Mouse (Mus musculus): ENCODE data around the gene Pdcd6ip. TPM values are rescaled to one million over a fixed set of nuclear protein-coding genes. Genes with fewer than 3 reads are reported as not detected.
"Not testable (repeated sequence)": the region's sequence is repeated elsewhere in the genome, so short reads cannot be mapped to it uniquely, and the experiment has no call there.

The Pdcd6ip gene
- total RNA-seq, 2 experiments from 2014 or later = 168 to 194 TPM

DNA sequence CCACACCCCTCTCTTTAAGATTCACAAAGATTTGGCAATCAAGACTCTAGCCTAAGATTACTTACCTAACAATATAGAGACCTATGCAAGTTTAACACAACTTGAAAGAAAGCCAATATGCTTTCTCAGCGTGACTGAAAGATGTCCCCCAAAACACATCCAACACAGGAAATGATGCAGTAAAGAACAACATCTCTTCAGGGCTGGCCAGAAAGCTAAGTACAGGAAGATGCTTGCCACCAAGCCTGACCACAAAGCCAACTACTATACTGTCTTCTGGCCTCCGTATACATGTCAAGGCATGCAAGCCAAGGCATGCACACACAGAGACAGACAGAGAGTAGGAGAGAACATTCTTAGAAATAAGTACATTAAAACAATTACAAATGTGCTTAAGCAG lies 2.0 kb downstream of the Pdcd6ip start:
- DNase-seq (ENCODE audit: low spot score in 2 of 2) = no peak

DNA sequence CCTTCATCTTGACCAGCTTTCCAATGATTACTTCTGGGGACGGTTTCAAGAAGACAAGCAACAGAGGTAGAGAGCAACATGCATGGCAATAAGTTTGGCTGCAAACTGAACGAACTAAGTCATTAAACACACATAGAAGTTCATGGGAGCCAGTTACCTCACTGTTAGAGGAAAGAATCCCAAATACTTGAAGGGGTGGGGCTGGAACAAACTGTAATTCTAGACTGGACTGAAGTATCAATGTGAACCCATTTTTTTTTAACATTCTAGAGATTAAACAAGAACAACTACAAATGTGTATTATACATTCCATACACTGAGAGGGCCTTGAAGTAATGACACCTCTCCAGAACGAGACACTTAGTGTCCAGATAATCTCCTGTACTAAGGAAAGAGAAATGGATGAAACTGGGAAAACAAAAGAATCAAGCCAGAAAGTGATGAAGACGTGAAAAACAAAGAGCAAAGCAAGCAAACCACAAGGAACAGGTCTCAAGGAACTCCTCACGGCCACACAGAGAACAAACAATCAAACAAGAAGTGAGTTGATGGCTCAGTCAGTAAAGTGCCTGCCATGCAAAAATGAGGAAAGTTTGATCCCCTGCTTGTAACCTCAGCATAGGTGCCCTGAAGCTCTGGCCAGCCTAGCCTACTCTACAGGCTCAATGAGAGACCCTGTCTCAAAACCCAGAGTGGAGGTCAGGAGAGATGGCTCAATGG lies 6.5 kb downstream of the Pdcd6ip start:
- no peak for DNase-seq (ENCODE audit: low spot score in 2 of 2)

DNA sequence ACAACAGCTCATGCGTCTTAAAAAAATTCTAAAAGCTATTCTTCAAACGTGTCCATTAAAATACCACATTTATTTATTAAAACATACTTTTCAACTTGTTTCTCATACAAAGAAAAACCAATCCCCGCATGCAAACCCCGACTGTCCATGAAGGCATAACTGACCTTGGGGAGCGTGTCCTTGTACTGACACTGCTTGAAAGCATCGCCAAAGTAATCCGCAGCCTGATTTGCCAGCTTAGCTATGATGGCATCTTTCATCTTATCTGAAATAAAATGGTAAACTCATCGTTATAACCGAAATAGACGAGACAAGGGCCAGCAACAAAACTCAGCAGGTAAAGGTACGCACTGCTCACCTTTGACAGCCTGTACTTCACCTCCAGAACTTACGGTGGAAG lies 20.6 kb downstream of the Pdcd6ip start:
- no peak for DNase-seq (ENCODE audit: low spot score in 2 of 2)

DNA sequence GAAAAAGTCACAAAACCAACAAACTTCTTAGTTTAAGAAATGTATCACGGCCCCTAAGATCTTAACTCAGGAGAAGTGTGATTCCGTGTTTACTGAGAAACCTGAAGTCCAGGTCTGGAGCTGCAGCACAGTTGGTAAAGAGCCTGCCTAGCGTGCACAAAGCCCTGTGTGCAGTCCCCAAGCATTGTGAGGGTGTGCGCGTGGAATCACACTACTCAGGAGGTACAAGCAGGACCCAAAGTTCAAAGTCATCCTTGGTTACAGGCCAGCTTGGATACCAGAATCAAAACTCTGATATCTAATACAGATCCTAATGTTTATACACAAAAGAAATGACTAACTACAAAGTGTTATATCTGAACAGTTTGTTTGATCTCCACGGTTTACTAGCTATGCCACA lies 34.3 kb downstream of the Pdcd6ip start:
- no peak for DNase-seq (ENCODE audit: low spot score in 2 of 2)

DNA sequence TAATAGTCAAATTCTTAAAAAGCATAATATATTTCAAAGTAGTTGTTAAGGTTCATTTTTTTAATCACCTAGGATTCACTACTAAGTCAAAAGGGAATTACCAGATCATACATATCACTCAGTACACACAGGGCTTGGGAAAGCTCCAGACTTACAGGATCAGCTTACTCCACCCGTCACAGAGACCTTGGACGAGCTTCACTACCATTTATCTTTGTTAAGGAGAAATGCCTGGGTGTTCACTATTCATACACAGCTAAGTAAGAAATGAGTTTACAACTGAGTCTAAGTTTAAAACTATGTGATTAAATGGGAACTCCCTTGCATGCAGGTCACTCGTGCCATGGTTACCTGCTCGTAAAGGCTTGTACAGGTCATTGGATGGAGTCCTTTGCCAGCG lies 35.7 kb downstream of the Pdcd6ip start:
- DNase-seq (ENCODE audit: low spot score in 2 of 2) = no peak

DNA sequence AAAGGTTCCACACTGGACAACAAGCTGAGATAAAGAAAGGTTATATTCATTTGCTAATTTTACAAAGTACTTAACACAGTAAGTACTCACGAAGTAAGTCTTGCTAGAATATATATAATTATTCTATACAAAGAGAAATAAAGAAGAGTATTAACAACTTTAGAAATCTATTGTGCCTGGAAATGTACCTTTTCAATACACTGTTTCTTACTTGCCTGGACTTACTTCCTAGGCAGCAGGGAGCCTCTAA lies 37.3 kb downstream of the Pdcd6ip start:
- DNase-seq (ENCODE audit: low spot score in 2 of 2) = no peak

DNA sequence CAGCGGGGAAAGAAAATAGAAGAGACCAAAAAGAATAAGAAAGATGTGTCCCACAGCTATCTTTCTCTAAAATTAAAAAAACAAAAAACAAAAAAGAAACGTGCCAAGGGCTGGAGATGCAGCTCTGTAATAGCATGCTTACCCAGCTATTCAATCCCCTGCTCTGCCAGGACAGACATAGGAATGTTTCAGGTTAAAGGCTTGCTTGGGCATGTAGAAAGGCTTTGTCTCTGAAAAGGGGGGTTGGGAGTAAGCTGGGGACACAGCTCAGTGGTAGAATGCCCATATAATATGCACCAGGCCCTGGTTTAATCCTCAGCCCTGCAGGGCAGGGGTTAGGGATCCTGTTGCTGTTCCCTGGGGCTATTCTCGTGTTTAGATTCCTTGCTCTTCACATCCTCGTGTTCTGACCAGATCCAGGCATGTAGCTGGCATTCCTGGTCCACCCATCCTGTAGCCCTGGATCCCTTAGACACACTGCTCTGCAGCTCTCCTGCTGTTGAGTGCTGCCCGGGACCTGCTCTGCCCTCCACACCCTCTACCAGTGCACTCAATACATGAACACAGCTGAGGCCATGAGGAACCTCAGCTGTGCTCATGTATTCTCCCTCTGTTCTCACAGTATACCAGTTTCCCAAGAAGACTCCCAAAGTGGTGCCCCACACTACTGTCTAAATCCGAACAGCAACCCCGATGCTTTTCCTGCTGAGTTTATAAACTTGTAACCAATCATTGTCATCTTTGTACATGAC lies 37.8 kb downstream of the Pdcd6ip start:
- DNase-seq (ENCODE audit: low spot score in 2 of 2) = no peak

DNA sequence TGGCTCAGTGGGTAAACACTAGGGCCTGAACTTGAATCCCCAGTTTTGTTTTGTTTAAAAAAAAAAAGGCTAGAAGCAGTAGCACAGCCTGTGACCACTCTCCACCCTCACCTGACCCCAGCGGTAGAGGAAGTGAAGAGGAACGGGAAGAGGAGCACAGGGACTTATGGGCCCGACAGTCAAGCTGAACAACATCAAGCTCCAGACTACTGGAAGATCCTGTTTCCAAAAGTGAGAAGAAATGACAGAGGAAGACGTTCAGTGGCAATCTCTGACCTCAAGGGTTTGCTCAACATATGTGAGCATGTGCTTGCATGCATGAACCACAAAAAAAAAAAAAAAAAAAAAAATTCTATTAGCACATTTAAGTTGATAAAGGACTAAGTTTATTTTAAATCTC lies 44.6 kb downstream of the Pdcd6ip start:
- no peak for DNase-seq (ENCODE audit: low spot score in 2 of 2)

DNA sequence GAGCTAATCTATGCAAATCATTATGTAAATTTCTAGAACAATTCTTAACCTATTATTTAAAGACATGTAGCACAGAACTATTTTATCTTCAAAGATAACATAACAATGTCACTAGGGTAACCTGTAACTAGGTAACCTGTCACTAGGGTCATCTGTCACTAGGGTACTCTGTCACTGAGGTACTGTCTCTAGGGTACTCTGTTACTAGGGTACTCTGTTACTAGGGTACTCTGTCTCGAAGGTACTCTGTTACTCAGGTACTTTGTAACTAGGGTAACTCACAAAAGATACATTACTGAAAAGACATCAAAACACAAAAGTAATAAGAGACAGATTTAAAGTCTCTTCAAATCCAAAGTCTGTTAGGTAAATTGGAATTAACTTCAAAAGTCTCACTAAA lies 50.2 kb downstream of the Pdcd6ip start:
- no peak for DNase-seq (ENCODE audit: low spot score in 2 of 2)

DNA sequence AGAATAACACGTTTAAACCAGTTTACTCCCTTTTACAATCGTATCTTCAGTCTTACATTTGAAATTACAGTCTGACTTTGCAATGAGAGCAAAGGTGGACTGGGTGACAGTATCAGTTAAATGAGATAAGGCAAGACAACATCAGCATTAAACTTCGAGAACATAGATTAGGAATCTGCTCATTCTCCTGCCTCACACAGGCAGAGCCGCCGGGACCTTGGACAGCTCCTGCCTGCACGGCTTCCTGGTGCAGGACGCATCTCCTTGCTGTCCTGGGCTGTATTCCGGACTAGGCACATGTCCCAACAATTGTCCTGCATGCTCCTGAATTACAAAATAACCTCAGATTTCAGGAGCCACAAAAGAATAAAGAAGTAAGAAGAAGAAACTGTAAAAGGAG lies 54.5 kb downstream of the Pdcd6ip start:
- no peak for DNase-seq (ENCODE audit: low spot score in 2 of 2)

DNA sequence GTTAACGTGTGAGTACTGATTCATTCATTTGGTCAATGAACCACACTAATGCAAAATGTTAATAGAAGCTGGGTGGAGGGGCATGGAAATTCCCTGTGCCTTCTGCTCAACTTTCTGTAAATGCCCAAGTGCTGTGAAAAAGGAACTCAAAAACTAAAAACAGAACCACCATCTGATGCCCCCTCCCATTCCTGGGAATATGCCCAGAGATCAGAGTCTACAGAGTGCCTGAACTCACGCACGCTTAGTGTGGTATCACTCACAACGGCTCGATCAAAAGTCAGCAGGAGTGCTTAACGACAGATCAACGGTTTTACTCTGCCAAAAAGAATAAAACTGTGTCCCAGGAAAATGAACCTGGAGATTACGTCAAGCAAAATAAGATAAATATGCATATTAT lies 57.3 kb downstream of the Pdcd6ip start:
- no peak for DNase-seq (ENCODE audit: low spot score in 2 of 2)

DNA sequence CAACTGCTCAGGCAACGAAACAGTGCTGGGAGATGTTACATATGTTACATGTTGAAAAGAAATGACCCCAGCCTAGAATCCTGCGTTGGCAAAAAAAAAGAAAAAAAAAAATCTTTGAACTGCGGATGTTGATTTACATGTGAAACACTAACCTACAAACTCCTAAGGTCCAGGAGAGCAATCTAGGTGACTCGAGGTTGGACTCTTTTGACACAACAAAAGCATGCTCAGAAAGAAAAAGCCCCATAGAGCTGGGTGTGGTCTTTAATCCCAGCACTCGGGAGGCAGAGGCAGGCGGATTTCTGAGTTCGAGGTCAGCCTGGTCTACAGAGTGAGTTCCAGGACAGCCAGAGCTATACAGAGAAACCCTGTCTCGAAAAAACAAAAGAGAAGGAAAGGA lies 58.8 kb downstream of the Pdcd6ip start:
- DNase-seq (ENCODE audit: low spot score in 2 of 2) = not testable (repeated sequence)

DNA sequence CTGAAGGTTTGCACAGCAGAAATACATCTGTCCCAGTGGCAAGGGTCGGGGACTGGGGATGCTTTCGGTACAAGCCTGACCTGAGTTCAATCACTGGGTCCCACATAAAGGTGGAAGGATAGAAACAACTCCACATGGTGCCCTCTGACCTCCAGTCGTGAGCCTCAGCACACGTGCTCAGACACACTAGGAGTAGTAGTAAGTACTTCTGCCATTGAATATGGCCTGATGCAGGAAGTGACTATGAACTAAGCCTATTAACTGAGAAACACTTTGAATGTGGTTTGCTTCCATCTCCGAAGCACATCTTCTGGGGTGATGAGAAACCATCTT lies 62.3 kb downstream of the Pdcd6ip start:
- DNase-seq (ENCODE audit: low spot score in 2 of 2) = no peak

DNA sequence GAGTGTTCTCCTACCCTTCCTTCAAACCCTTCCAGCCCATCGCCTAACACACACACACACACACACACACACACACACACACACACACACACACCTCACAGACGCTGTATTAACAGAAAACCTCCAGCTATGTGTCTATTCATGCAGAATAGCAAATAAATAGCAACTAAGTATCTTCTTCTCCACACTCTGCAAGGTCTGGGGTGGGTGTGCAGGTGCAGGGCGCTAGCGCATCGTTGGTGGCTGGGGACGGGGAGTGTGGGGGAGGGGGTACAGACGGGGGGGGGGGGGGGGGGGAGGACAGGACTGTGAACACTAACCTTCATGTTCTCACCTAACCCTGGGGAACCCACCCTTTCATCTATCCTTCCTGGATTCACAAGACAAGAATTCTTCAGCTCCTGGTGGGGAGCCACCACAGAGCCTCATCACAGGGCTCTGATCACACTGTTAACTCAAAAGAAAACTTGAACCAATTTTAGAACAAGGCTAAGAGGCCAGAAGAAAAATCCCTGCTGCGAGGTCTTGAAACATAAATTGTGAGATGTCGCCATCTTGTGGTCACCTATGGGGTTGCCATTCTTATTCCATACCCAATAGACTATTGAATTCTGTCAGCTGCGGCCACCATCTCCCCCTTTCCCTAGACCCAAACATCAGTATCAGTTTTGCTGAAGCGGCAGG lies 62.8 kb downstream of the Pdcd6ip start:
- peak; percentile 41 to 46 for DNase-seq (ENCODE audit: low spot score in 2 of 2)

DNA sequence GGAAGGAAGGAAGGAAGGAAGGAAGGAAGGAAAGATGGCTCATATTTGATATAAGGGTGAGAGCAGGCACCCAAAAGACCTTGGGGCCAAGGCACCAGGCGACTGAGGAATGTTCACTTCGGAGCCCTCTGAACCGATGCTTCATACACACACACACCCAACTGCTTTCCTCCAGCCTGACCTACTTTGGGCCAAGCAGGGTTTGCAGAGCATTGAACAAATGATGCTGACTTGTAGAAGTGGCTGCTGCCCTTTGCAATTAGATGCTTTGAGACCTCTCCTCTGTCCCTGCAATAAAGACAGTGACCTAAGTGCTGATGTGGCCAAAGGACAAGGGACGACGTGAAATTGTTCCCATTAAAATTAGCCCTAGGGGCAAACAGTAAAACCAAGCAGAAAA lies 63.4 kb downstream of the Pdcd6ip start:
- no peak for DNase-seq (ENCODE audit: low spot score in 2 of 2)

DNA sequence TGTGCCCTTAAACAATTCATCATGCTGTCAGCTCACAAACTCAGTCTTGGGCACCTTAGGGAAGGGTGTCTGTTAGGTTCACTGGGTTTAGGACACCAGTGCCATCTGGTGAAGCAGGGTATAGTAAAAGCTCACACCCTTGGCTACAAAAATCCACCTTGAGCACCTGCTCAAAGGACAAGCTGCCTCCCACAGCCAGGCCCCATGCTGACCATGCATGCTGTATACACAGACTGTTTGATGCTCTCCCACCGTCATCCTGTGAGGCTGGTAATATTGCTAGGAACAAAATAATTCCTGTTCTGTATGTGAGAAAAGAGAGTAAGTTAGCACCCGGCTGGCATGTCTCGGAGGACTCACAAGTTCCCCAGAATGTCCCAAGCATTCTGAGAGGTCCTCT lies 64.0 kb downstream of the Pdcd6ip start:
- no peak for DNase-seq (ENCODE audit: low spot score in 2 of 2)

DNA sequence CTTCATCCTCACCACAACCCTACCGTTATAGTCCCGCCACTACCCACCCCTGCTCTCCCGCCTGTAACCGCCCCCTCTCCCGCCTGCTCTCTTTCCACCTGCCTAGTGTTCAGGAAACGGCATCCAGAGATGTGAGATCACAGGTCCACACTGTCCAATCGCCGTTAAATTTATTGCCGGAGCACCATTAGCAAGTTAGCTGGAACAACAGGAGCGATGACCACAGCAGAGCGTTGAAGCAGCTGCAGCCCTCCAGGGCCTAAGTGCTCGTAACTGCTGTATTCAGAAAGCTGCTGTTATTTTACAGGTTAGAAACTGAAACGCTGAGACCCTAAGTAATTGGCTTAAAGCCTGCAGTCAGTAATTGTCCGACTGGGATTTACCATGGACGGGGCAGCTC lies 64.4 kb downstream of the Pdcd6ip start:
- DNase-seq (ENCODE audit: low spot score in 2 of 2) = no peak

DNA sequence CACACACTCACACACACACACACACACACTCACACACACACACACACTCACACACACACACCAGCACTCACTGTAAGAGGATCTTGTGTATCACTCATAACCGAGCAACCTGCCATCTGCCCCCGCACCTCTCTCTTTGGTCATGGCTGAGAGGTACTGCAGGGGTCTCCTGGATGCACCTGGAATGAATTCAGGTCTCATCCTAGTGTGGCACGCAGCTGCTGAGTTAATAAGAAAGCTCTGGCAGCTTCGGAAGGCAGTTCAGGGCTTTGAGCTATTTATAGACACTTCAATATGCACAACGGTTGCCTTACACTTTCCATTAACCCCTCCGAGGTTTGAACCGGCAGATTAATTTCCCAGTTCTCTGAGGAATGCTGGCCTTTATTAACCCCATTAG lies 73.1 kb downstream of the Pdcd6ip start:
- no peak for DNase-seq (ENCODE audit: low spot score in 2 of 2)

DNA sequence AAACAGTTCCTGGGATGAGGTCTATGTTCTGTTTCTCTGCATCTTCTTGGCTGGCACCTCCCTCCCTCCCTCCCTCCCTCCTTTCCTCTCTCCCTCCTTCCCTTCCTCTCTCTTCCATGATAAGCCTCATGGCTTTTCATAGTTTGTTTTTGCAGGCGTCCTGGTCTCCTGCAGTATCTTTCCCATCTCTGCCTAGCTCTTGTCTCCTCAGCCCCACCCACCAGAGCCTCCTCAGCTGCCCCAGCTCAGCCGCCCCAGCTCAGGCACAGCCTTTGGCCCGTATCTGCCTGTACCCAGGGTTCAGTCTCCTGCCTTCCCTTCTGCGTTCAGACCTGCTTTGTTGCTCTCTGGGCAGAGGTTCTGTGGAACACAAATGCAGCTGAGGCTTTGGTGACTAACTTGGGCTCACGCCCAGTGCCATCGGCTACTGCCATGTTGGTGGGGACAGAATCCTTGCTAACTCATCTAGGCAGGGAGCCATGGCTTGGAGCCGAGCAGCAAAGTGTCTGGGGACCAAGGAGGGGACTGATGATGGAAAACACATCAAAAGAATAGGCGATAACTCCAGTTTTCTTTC lies 74.8 kb downstream of the Pdcd6ip start:
- DNase-seq (ENCODE audit: low spot score in 2 of 2) = no peak

DNA sequence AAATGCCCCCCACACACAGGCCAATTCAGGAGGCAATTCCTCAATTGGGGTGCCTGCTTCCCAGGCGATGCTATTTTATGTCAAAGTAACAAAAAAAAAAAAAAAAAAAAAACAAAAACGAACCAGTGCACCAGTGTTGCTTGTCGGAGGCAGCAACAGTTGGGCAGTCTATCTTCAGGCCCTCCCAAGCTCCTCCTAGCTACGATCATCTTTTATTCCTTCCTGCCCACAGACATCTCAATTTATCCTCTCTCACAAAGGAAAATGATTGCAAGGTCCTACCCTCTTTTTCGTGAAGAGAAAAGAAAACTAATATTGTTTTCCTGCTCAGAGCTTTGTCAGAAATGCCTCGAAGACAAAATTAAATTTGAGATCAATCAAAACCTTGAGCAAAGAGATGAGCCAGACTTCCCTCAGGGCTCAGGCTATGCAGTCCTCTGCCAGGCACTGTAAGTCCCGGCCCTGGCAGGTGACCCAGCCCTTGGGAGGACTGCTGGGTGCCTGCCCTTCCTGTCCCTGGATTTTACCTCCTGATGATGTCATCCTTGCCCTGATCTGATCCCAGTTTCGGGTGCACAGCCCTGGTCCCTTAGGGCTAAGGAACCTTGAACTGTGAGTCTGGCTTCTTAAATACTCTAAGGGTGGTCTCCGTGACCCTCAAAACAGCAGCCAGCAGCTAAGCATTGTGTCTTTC lies 75.6 kb downstream of the Pdcd6ip start:
- DNase-seq (ENCODE audit: low spot score in 2 of 2) = no peak

DNA sequence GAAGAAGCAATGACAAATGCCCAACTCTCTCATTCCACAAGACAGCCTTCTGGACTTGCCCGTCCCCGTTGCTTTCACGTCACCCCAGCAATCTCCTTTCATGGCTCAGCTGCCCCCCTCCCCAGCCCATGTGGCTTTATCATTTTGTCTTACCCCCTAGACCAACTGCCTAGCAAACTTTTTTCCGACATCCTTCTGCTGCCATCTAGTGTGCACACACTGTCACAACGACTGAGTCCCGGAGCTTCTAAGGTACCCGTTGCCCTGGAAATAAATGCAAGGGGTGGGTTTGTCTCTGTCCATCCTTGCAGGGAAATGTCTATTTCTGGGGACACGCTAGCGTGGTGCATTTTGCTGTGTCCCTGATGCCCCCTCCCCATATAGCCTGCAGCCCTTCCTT lies 78.4 kb downstream of the Pdcd6ip start:
- DNase-seq (ENCODE audit: low spot score in 2 of 2) = peak in 1 of 2 experiments; percentile 20

DNA sequence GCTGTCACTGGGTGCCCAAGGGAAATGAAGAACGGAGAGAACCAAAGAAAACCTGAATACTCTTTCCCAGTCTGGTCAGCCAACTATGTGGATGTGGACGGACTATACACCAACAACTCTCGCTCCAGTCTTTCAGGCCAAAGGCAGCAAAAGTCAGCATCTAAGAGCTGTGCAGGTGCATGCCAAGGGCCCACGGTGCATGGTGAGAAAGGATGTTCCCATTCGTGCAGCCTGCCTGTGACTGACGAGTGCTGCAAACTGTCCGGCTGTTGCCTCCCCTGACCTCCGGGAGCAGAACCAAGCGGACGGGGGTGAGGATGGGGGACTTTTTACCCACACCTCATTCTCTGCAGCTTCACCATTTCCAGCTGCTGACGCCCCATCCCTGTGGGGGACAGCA lies 78.9 kb downstream of the Pdcd6ip start:
- no peak for DNase-seq (ENCODE audit: low spot score in 2 of 2)

Data from adrenal gland, adult 18-20 months (tissue).